Mouse (Mus musculus) neural tube, embryonic 13.5 days (tissue): Measurements from ENCODE around the gene Gm9747. TPM values are rescaled to one million over a fixed set of nuclear protein-coding genes. Genes with fewer than 3 reads are reported as not detected.

Experiments
- ATAC-seq: fragments of 200-750 bp; cut with Nextera tagmentation; 2 replicates; pipeline ENCODE4 v1.8.0; 2017; ENCODE audit warnings: low read depth, mild to moderate bottlenecking, moderate TSS enrichment, moderate library complexity
- H3K27ac ChIP-seq: fragments of 300-500 bp; sonication (generic); replicated peaks from 2 replicates; pipeline ENCODE4 v1.5.1; 2015; ENCODE audit warnings: moderate library complexity, mild to moderate bottlenecking, inconsistent platforms
- H3K27me3 ChIP-seq: fragments of 300-500 bp; sonication (generic); 2 replicates; pipeline ENCODE4 v1.6.1; 2015; ENCODE audit warnings: mild to moderate bottlenecking, inconsistent platforms
- H3K36me3 ChIP-seq: fragments of 300-500 bp; sonication (generic); 2 replicates; pipeline ENCODE4 v1.6.1; 2015; ENCODE audit warnings: mild to moderate bottlenecking, inconsistent platforms
- H3K4me1 ChIP-seq: fragments of 300-500 bp; sonication (generic); replicated peaks from 2 replicates; pipeline ENCODE4 v1.6.1; 2015; ENCODE audit warnings: inconsistent platforms
- H3K4me2 ChIP-seq: fragments of 300-500 bp; sonication (generic); 2 replicates; pipeline ENCODE4 v1.6.1; 2015; ENCODE audit warnings: inconsistent platforms, mild to moderate bottlenecking, moderate library complexity
- H3K4me3 ChIP-seq: fragments of 300-500 bp; sonication (generic); 2 replicates; pipeline ENCODE4 v1.5.1; 2015; ENCODE audit warnings: mild to moderate bottlenecking, inconsistent platforms
- H3K9ac ChIP-seq: fragments of 300-500 bp; sonication (generic); 2 replicates; pipeline ENCODE4 v1.6.1; 2015; ENCODE audit warnings: moderate library complexity, mild to moderate bottlenecking, inconsistent platforms
- H3K9me3 ChIP-seq: fragments of 300-500 bp; sonication (generic); 2 replicates; pipeline ENCODE4 v1.6.1; 2016; ENCODE audit warnings: inconsistent platforms
- WGBS: fragments of 180-500 bp; shearing (Covaris S2); methylation state at CpG from one replicate; pipeline ENCODE4 v1.1.7; 2015; 5-methylcytosine and 5-hydroxymethylcytosine counted together
- polyA plus RNA-seq: library from polyadenylated mRNA; unstranded; fragments of >200 nt; fragmentation: Nextera tagmentation; extraction: Ambion mirVana; gene quantifications from 2 replicates; pipeline ENCODE4 v1.2.1, GENCODE M21; 2015

Gene Gm9747
- 22.1 and 26.1 TPM in 2 replicates for polyA plus RNA-seq

DNA sequence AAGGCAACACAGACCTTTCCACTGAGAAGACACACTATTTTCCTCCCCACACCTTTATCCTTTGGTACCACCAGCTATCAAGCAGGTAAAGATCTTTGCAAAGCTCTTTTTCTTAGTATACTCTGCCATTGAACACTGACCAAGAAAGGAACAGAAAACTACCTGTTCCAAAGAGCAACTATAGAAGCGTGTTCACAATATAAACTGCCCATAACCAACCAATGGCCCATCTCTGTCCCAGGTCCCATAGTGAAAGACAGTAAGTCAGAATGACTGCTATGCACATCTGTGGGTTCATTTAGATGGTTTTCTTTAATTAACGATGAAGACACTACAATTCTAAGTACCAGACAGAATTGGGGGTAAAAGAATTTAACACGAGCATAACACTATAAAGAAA is at the start of gene Gm9747:
Gene Gm9747 (plus strand): TSS at position 301 of the 400 bp plus-strand sequence.
- H3K4me1 ChIP-seq = no peaks in the 10 kb centered on the region
- ATAC-seq = no peak
- H3K4me3 ChIP-seq = no peak within 1 kb of the TSS
- H3K9me3 ChIP-seq = no peaks in the 10 kb centered on the region
- no peak within 1 kb of the TSS for H3K4me2 ChIP-seq
- H3K9ac ChIP-seq = no peak within 1 kb of the TSS
- H3K36me3 ChIP-seq = peaks cover 33% of the 10 kb centered on the region
- H3K27ac ChIP-seq = no peak within 1 kb of the TSS
- no peaks in the 10 kb centered on the region for H3K27me3 ChIP-seq
- 96% methylated on average over 3 of the region's 3 CpGs for WGBS

DNA sequence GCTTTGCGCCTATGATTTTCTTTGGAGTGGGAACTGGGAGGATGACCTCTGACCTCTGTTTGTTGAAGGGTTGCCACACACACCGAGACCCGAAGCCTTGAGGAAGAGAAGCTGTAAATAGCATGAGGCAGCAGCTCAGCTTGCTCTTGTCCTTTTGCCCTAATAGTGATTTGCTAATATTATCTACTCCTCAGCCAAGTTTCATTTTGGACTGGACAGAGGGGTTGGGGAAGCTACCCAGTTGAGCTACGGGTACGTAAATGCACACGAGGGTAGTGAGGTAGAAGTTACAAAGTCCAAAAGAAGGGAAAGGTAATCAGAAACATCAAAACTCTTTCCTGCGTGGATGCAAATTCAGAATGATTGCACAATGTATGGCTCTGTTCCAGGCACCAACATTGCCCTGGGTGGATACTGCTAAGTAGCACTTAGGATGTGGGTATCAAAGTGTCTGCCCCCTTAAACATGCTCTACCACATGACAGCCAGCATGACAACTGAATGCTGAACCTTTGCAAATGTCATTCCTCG is 48.9 kb upstream of the Gm9747 start:
- Histone ChIP-seq H3K36me3 (no peaks in the 10 kb centered on the region), H3K27ac (no peak overlapping the region), H3K9me3 (no peaks in the 10 kb centered on the region), H3K27me3 (peaks cover 20% of the 10 kb centered on the region), H3K4me1 (no peaks in the 10 kb centered on the region), H3K9ac (no peak overlapping the region), H3K4me2 (no peak overlapping the region), H3K4me3 (no peak overlapping the region)
- ATAC-seq = no peak
- WGBS = 81% methylated on average over 8 of the region's 8 CpGs

DNA sequence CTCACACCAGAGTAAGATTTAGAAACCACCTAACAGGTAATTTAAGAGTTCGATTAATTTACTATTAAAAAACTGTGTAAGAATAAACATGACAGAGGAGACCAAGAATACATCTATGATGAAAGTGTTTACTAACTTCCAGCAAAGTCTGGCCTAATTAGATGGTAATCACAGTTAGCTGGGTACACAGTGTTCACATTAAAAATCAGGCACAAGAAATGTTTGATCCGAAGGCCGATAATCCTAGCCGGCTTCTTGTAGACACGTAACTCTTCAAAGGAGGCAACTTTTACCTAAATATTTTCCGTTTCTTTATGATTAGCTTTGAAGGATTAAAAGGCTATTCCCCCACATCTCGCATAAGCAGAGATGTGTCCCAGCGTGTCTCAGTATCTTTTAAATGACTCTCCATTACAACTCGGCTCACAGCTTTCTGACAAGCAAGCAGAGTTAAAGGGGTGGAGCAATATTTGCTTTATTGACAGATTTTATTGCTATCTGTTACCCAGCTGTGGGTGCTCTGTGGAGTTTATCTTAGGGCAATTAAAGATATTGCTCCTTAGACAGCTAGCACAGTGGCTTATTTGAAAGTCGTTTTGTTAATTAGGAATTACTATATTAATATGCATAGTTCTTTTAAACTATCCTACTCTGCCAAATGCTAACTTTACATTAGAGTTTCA is 44.2 kb upstream of the Gm9747 start:
- no peaks in the 10 kb centered on the region for H3K9me3 ChIP-seq
- WGBS = 73% methylated on average over 10 of the region's 10 CpGs
- ATAC-seq = no peak

DNA sequence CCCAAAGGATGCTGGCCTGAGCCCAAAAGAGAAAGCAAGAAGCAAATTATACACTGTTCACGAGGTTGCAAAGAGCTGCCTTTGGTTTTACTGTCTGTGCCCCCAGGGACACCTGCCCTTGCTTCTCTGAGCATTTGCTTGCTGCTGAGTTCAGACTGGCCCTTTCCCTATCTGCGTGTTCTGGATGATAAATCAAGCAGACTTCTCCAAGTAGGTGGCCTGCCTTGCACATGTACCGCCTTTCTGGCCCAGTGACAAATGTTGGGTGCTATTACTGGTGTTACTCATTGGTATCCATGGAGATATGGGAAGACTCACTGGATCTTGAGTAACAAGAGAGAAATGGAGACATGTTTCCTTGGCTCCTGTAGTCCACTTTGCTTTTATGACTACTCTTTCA is 43.4 kb upstream of the Gm9747 start:
- no peak overlapping the region for H3K4me3 ChIP-seq
- H3K9ac ChIP-seq = no peak overlapping the region
- H3K27ac ChIP-seq = no peak overlapping the region
- ATAC-seq = peak; percentile 65; the same call in 1 of the 2 replicates
- no peaks in the 10 kb centered on the region for H3K36me3 ChIP-seq
- peaks cover 41% of the 10 kb centered on the region for H3K27me3 ChIP-seq
- H3K4me1 ChIP-seq = peaks cover 8% of the 10 kb centered on the region
- WGBS = 11% methylated on average over 3 of the region's 3 CpGs
- H3K9me3 ChIP-seq = no peaks in the 10 kb centered on the region
- H3K4me2 ChIP-seq = no peak overlapping the region

More for the DNA sequence above, 44.2 kb upstream of the Gm9747 start:
- Histone ChIP-seq H3K27ac (no peak overlapping the region), H3K9ac (no peak overlapping the region), H3K4me2 (no peak overlapping the region), H3K4me3 (no peak overlapping the region), H3K27me3 (peaks cover 40% of the 10 kb centered on the region), H3K36me3 (no peaks in the 10 kb centered on the region), H3K4me1 (peaks cover 8% of the 10 kb centered on the region)

DNA sequence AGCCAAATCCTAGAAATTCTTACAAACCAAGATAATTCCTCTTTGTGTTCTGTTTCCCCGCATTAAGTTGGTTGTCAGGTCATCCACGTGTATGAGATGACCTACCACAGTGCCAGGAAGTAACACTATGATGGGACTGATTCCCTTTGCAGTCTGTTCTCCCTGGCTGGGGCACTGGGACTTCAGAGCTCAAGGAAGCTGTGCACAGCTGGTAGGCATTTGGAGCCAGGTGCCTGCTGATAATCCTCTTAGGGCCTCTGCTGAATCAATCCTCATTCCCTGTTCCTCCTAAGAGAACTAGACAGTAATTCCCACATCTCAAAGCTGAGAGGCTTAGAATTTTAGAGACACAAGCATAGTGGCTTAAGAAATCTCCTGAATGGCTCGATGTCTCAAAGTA is 41.3 kb upstream of the Gm9747 start:
- no peak overlapping the region for H3K4me2 ChIP-seq
- H3K27me3 ChIP-seq = peaks cover 35% of the 10 kb centered on the region
- H3K4me3 ChIP-seq = no peak overlapping the region
- H3K9me3 ChIP-seq = no peaks in the 10 kb centered on the region
- H3K9ac ChIP-seq = no peak overlapping the region
- no peaks in the 10 kb centered on the region for H3K36me3 ChIP-seq
- no peak overlapping the region for H3K27ac ChIP-seq
- H3K4me1 ChIP-seq = peaks cover 8% of the 10 kb centered on the region
- ATAC-seq = no peak
- 64% methylated on average over 3 of the region's 3 CpGs for WGBS

DNA sequence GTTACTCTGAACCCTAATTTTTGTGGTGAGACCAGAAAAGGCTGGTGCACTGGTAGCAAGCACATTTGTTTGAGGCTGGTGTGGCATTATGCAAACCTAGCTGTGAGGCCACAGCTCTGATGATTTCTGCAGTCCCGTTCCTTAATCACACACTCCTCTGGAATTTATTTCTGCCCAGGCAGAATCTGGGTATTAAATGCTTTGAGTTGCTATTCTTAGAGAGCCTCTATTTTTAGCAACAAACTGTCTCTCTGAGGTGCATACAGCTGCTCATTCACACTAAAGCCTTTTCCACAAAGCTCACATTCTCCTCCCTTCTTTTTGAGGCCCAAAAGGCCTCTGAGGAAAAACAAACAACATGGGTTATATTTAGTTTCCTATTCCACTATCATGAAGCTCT is 33.0 kb upstream of the Gm9747 start:
- H3K9me3 ChIP-seq = no peaks in the 10 kb centered on the region
- no peaks in the 10 kb centered on the region for H3K4me1 ChIP-seq
- no peak overlapping the region for H3K4me2 ChIP-seq
- H3K27ac ChIP-seq = no peak overlapping the region
- no peaks in the 10 kb centered on the region for H3K27me3 ChIP-seq
- 48% methylated on average over 1 of the region's 1 CpGs for WGBS
- no peak for ATAC-seq
- no peak overlapping the region for H3K4me3 ChIP-seq
- no peak overlapping the region for H3K9ac ChIP-seq
- no peaks in the 10 kb centered on the region for H3K36me3 ChIP-seq

DNA sequence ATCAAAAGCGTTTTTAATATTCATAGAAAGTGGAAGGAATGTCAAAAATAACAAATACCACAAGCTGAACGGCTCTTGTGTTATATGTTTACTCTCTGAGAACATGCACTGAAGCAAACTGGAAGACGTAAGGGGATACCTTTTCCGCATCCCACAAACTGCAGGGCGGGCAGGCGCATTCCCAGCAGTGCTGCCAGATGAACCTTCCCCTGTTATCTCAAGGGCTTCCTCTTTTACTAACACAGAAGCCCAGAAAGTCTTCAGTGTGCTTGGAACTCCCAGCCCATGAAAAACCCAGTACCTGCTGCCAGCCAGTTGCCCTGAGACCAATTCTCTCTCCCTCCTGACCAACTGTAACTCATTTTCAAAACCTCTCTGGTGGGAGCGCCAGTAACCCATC is 32.3 kb upstream of the Gm9747 start:
- no peaks in the 10 kb centered on the region for H3K9me3 ChIP-seq
- H3K36me3 ChIP-seq = no peaks in the 10 kb centered on the region
- no peak overlapping the region for H3K9ac ChIP-seq
- H3K4me2 ChIP-seq = no peak overlapping the region
- H3K27ac ChIP-seq = no peak overlapping the region
- no peak overlapping the region for H3K4me3 ChIP-seq
- H3K4me1 ChIP-seq = no peaks in the 10 kb centered on the region
- WGBS = 84% methylated on average over 7 of the region's 7 CpGs
- no peaks in the 10 kb centered on the region for H3K27me3 ChIP-seq
- ATAC-seq = no peak

DNA sequence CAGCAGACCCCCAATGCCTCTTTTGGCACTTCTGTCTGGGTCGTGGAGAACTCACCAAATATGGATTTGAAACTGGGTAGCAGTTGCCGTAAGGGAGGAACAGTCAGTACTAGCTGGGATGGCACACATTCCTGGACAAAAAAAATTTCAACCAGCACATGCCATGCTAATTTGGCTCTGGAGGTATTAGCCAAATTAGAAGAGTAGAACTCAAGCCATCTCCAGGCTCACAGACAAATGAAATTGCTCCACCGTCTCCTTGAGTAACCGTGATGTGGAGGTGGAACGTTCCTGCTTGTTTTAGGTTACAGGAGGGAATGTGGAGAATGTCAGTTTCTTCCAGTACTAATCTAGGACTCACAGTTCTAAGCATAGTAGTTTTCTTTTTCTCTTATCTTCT is 25.4 kb upstream of the Gm9747 start:
- 90% methylated on average over 5 of the region's 5 CpGs for WGBS
- Histone ChIP-seq H3K27me3 (no peaks in the 10 kb centered on the region), H3K4me2 (no peak overlapping the region), H3K4me1 (no peaks in the 10 kb centered on the region), H3K36me3 (no peaks in the 10 kb centered on the region), H3K9ac (no peak overlapping the region), H3K4me3 (no peak overlapping the region), H3K9me3 (no peaks in the 10 kb centered on the region), H3K27ac (no peak overlapping the region)
- ATAC-seq = no peak

DNA sequence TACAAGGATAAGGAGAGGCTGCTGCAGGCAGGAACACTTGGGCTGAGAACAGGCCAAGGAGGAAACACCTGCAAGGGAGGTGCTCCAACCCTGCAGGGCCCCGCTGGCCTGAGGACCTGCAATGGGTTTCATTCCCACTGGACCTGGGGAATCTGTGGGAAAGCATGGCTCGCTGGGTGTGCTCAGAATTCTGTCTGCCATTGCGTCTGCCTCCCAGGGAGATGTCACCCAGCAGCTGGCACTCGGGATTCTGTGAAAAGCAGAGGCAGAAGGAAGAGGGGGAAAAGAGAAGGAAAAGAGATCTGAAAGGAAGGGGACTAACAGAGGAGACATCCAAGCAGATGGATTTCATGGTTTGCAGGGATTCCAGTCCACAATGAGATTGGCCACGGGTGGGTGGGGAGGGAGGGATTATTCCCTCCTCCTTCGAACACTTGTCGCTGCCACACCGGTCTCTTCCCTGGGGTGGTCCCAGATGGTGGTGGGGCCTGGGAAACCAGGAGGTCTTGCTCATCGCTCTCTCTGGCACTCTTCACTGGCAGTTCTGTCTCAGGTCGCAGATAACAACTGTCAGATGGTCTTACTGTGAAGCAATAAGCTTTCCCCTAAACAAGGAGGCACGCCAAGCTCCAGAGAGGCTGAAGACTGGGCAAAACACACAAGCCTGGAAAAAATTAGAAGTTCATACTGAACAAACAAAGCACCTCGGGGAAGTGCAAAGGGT is 12.1 kb upstream of the Gm9747 start:
- Histone ChIP-seq H3K4me2 (no peak overlapping the region), H3K9me3 (no peaks in the 10 kb centered on the region), H3K36me3 (no peaks in the 10 kb centered on the region), H3K4me1 (peaks cover 12% of the 10 kb centered on the region; the same call in 1 of the 2 replicates), H3K27me3 (no peaks in the 10 kb centered on the region), H3K9ac (no peak overlapping the region), H3K4me3 (no peak overlapping the region), H3K27ac (no peak overlapping the region)
- WGBS = 63% methylated on average over 12 of the region's 12 CpGs
- no peak for ATAC-seq

DNA sequence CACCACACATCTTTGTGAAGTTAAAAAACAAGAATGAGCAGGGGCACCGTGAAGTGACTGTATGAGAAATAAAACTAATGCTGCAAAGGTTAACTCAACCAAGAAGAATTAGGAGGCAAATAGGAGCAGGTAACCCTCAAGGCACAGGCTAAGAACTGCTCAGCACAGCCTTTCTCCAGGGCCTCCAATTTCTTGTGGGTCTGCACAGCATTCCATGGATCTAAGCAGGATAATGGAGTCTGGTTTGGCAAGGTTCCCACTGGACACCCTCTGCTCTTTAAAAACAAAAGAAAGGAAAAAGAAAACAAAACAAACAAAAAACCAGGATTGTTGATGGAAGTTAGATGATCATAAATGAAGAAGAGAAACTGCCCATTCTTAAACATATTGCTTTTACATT is 11.4 kb upstream of the Gm9747 start:
- Histone ChIP-seq H3K4me3 (no peak overlapping the region), H3K27ac (no peak overlapping the region), H3K9ac (no peak overlapping the region), H3K27me3 (no peaks in the 10 kb centered on the region), H3K4me1 (peaks cover 12% of the 10 kb centered on the region; the same call in 1 of the 2 replicates), H3K4me2 (no peak overlapping the region), H3K36me3 (no peaks in the 10 kb centered on the region), H3K9me3 (no peaks in the 10 kb centered on the region)
- 84% methylated on average over 1 of the region's 1 CpGs for WGBS
- no peak for ATAC-seq

DNA sequence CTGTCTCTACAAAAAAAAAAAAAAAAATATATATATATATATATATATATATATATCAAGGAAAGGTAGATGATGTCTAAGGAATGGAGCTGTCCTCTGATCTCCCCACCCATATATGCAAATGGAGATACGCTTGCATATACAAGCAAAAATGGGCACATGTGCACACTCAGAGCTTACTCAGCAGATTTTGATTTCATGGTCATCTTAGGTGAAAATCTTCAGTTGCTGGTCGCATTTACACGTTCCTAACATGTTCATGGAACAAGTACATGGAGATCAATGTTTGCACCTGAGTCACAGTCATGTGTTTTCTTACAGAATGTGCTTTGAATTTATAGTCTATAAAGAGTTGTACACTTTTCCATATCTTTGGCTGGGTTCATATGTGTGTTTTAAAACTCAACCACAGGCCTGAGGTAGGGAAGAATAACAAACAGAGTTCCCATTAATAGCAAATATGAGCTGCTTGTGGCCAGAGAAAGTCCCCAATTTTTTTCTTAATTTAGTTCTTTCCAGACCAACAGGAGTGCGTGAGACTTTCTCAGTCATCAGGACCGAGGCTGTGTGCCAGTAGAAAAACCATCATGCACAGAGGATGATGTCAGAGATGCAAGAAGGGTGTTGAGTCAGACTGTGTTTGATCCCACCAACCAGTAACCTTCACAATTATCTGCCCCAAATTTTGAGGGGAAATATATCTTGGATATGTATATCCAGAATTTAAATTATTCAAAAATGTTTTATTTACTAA is 9.7 kb upstream of the Gm9747 start:
- Histone ChIP-seq H3K4me1 (peaks cover 12% of the 10 kb centered on the region; the same call in 1 of the 2 replicates), H3K9me3 (no peaks in the 10 kb centered on the region), H3K4me3 (no peak overlapping the region), H3K27me3 (no peaks in the 10 kb centered on the region), H3K27ac (no peak overlapping the region), H3K9ac (no peak overlapping the region), H3K36me3 (no peaks in the 10 kb centered on the region), H3K4me2 (no peak overlapping the region)
- ATAC-seq = no peak
- WGBS = 89% methylated on average over 5 of the region's 5 CpGs

DNA sequence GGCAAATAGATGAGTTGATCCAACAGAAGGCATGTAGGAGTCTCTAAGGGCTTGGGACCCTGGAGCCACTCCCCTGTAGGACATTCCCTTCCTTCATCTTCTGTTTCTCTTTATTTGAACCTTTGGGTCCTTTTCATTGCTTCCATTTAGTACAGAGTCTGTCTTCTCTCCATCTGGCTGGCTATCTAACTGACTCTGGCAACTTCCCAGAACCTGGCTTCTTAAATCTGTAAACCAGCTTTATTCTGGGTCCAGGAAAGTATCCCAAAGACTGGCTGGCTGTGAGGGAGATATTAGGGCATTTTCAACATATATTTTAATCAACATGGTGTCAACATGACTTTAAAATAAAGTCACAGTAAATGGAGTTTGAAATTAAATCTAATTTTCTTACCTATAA is 4.1 kb upstream of the Gm9747 start:
- peaks cover 7% of the 10 kb centered on the region; the same call in 1 of the 2 replicates for H3K36me3 ChIP-seq
- H3K27ac ChIP-seq = no peak overlapping the region
- H3K4me3 ChIP-seq = no peak overlapping the region
- H3K27me3 ChIP-seq = no peaks in the 10 kb centered on the region
- no peak overlapping the region for H3K4me2 ChIP-seq
- H3K4me1 ChIP-seq = no peaks in the 10 kb centered on the region
- H3K9me3 ChIP-seq = no peaks in the 10 kb centered on the region
- ATAC-seq = no peak
- H3K9ac ChIP-seq = no peak overlapping the region
